Mouse (Mus musculus) monocyte, adult 5-6 weeks (primary cell): ENCODE measurements around the gene Spaca5. TPM values are rescaled to one million over a fixed set of nuclear protein-coding genes. Genes with fewer than 3 reads are reported as not detected.

ENCODE experiments used
- ATAC-seq: fragments of 153-309, 156-312 bp; replicated peaks from 2 replicates; pipeline ENCODE4 v1.8.0; 2017; ENCODE audit warnings: mild to moderate bottlenecking; ENCODE audit not compliant: low TSS enrichment, insufficient number of reproducible peaks, severe bottlenecking, poor library complexity, low FRiP score
- total RNA-seq: library from RNA; stranded (forward); fragments of 200-1000, 200-491, 200-594 nt; gene quantifications from 3 replicates; pipeline ENCODE4 v1.2.3, GENCODE M21; 2017

The Spaca5 gene
- not detected in 3 replicates for total RNA-seq

DNA sequence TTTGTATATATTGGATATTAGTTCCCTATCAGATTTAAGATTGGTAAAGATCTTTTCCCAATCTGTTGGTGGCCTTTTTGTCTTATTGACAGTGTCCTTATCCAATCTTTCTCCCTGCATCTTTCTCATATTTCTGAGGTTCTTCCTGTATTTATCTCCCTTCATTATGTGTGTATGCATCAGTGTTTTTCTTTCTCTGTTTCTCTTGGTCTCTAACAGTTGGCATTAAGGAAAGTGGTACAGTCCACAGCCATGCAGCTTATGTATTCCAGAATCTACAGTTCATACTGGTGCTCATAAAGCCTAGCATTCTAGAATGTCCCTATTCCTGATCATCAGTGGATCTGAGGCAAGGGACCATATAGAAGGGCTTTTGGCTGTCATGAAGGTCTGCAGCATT is at the start of gene Spaca5:
Gene Spaca5 (plus strand): TSS at position 301 of the 400 bp plus-strand sequence.
- no peak for ATAC-seq

DNA sequence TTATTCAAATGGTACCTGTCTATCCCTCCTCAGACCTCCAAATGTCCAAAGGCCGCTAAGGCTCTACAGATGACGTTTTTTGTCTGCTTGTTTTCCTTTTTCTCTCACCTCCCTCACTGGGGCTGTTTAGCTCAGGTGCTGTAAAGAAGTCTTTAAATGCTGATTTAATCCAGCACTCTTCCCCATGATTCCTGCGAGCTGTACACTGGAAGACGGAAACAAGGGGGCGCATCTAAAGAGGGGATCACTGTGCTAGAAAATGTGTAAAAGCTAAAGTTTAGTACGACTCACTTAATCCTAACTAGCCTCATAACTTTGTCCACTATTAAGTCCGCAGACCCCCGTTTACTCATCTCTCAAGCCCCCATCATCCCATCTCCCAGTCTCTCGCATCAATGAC is 6.7 kb upstream of the Spaca5 start:
- no peak for ATAC-seq

DNA sequence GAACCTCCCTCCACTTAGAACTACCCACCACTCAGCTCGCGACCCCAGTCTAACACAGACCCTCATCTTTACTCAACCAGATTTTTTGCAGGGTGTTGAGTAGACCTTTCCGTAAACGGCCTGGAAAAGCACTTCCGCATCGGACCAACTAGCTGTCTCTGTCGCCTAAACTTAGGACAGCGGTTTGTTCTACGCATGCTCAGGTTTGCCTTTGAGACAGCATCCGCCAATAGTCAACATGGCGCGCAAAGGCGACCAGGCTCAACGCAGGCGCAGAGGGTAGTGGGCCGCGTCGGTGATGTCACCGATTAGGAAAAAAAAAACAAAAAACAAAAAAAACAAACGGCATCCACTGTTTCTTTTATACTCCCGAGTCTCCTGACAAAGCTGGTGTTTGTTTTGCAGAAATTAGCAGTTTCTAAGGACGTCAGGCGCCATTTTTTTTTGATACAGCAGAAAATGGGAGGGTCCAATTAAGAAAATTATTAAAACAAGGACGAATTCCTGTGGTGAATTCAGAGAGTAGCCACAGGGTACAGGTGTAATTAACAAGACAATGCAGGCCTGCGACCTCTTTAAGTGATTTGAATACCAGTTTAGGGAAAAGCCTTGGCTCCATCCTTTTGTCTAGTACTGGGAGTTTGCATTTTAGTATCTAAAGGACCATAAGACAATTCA is 6.2 kb upstream of the Spaca5 start, which contains the start of gene Zfp182:
Gene Zfp182 (minus strand): TSS at position 451 of the 678 bp plus-strand sequence.
- ATAC-seq, result peak; percentile 98

DNA sequence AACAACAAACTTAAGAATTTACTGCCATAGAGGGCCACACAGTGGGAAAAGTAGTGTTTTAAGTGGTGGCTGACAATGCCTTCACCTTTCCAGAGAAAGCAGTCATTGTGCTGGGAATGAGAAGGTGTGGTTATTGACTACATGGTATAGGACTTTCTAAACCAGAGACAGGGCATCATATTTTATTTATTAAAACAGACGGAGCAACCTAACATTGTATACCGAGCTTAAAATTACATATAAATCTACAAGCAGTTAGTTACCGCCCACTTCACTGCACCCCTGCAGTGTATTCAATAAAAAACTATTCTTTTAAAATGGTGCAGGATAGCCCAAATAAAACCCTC is 5.7 kb upstream of the Spaca5 start:
- ATAC-seq, result no peak

DNA sequence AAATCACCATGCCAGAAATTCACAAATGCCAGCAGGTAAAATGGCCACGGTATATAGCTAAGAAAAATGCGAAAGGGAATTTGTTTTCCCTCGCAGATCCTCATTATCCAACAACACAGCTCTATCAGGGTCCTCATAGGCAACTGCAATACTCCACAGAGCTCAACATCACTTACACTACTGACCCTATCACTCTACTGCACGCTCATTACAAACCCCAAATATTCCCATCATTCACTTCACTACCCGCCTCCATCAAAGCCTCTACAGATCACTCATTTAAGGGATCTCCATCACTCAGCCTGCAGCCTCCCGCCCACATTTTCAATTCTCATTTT is 20.4 kb downstream of the Spaca5 start:
- no peak for ATAC-seq

DNA sequence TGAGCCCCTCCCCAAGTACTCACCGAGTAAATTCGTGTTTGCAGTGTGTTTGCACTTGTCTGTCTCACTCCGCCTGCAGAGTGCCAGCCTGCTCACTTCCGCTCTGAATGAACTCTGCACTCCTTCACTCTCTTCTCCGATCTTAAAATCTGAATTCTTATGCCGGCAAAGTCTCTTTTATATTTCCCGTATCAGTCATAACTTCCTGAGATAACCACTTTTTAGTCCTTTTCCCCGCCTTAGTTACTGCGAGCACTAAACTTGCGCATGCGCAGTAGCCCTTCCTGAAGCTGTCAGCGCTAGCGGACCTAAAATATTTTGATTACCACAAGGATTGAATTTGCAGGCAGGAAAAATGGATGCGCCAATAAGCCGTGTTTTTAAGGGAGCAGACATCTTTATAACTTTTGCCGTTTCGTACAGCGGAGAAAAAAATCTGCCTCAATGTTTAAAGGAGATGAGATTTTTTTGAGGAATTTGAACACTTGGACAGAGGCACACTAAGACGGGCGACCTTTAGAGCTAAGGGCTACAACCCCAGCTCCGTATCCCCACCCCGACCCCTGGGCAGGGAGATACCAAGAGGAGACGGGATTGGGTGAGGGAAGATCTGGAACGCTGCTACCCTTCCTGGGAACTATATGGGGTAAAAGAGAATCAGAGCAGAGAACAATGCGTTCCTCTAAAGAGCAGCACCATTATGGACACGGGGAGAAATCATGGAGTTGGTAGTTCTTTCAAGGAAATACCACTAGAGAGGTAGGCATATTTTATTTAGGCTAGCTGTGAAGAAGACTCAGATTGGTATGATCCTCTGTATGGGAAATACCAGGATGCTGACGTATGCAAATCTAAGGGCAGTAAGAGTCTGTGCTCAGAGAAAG is 21.0 kb downstream of the Spaca5 start, which contains the start of gene Zfp300:
Gene Zfp300 (minus strand): TSS at position 545 of the 884 bp plus-strand sequence.
- 0 out of 2 replicates have a peak, but pooled peaks have one; percentile 27 for ATAC-seq

DNA sequence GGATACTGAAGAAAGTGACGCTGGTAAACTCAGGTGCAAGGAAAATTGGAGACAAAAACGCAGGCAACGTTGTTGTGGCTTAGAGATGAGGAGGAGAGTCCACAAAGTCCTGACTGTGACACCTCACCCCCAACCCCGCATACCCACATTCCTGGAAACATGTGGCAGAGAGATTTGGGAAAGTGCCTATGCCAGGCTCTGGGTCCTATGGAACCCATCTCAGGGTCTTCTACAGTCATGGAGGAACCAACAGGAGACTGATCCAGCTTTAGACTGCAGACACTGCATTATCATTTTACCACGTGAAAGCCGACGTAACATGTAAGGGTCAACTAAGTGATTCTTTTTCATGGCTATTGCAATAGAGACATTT is 21.6 kb downstream of the Spaca5 start:
- no peak for ATAC-seq

DNA sequence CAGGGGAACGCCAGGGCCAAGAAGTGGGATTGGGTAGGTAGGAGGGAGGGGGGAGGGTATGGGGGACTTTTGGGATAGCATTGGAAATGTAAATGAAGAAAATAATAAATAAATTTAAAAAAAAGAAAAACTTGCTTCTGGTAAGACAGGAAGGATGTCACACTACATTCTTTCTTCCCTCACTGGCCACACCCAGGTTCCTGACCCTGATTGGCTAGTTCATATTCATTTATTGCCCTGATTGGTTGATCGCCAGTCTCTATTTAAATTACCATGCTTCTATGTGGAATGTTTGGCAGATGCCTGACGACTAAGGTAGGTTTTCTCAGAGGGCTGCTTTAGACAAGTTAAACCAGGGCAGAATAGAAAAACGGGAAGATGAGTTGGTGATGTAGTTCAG is 47.3 kb downstream of the Spaca5 start, which contains the start of gene Ssxa1:
Gene Ssxa1 (plus strand): TSS at position 301 of the 400 bp plus-strand sequence.
- no peak for ATAC-seq

Other genes with a start within 250 kb of the Spaca5 start
- gene Timp1, start 198.2 kb upstream of the Spaca5 start, total RNA-seq, result not detected in 3 replicates
- 0.19 TPM in 1 of 3 replicates, not detected in the others for gene Syn1, start 147.4 kb upstream of the Spaca5 start, total RNA-seq
- 12.6 to 15.5 TPM (median 14.7 TPM) in 3 replicates for gene Cfp, start 136.9 kb upstream of the Spaca5 start, total RNA-seq
- 2.9 to 7.2 TPM (median 3.8 TPM) in 3 replicates for gene Elk1, start 117.8 kb upstream of the Spaca5 start, total RNA-seq
- 23.6 to 31.9 TPM (median 26.4 TPM) in 3 replicates for gene Uxt, start 106.4 kb upstream of the Spaca5 start, total RNA-seq
- 22.5 to 40.9 TPM (median 33.2 TPM) in 3 replicates for gene Zfp182, start 6.1 kb upstream of the Spaca5 start, total RNA-seq
- 0.21 to 6.3 TPM in 2 of 3 replicates, not detected in the other for gene Zfp300, start 21.1 kb downstream of the Spaca5 start, total RNA-seq
- not detected in 3 replicates for gene Ssxa1, start 47.4 kb downstream of the Spaca5 start, total RNA-seq
- gene Gm21876, start 107.2 kb downstream of the Spaca5 start, total RNA-seq, result not detected in 3 replicates